16 mouse cellular contexts compared by ENCODE assay signal in the genomic region with DNA sequence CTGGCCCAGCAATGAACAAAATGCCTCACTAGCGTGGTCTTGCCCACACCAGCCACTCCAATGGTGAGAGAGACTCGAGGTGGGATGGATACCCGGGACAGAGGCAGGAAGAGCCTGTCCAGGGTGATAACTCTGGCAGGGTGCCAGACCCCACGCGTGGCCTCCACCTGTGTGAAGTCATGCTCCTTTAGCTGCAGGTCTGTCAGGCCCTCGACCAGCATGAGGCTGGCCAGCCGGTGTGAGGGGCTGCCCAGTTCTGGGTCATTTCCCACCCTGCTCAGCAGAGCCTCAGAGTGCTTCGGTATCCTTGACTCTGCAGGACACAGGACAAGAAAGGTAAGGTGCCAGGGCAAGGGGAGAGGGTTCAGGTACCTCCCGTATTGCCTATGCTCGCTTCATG. TPM values are rescaled to one million over a fixed set of nuclear protein-coding genes. Genes with fewer than 3 reads are reported as not detected.
DNase-seq lines count a peak whose midpoint lies in the region; ATAC-seq lines count a peak whose summit lies in the region.
"Had no signal": no experiment of that assay in that cellular context is flagged by ENCODE, and none has a peak within 500 bp of the region (broad histone marks: within the 10 kb centered on the region; RNA-seq: fewer than 3 reads in every experiment).

No protein-coding gene starts in this region.

- H3K27ac ChIP-seq in heart, embryonic 11.5 days (ENCODE audit: low read depth, low read length) = no peak overlapping the region
- no peak overlapping the region for H3K27ac ChIP-seq in liver, embryonic 12.5 days
- no peak overlapping the region for H3K27ac ChIP-seq in liver, embryonic 11.5 days (ENCODE audit: low read depth, low read length)
- no peak overlapping the region for H3K27ac ChIP-seq in stomach, embryonic 16.5 days (ENCODE audit: low read length)
- H3K27ac ChIP-seq: heart, embryonic 13.5 days; midbrain, embryonic 10.5 days; neural tube, embryonic 12.5 days had no signal

- 0 out of 2 replicates have a peak, but pooled peaks have one; percentile 55 for ATAC-seq in heart, embryonic 11.5 days (replicated peaks; ENCODE audit: insufficient number of reproducible peaks, low FRiP score, low TSS enrichment)
- ATAC-seq in liver, embryonic 12.5 days = peak; percentile 42
- no peak; the same call in 1 of the 2 replicates for ATAC-seq in liver, embryonic 11.5 days (replicated peaks; ENCODE audit: low FRiP score)
- peak; percentile 58 for ATAC-seq in stomach, embryonic 16.5 days (ENCODE audit: insufficient read depth, low FRiP score)
- ATAC-seq: activated CD4-positive, CD25-positive, alpha-beta regulatory T cell, adult 4 months; Patski had no signal

- H3K4me2 ChIP-seq in heart, embryonic 11.5 days = no peak overlapping the region
- H3K4me2 ChIP-seq in liver, embryonic 12.5 days = no peak overlapping the region
- no peak overlapping the region for H3K4me2 ChIP-seq in liver, embryonic 11.5 days
- no peak overlapping the region for H3K4me2 ChIP-seq in stomach, embryonic 16.5 days (ENCODE audit: low read depth, low read length)
- H3K4me2 ChIP-seq: heart, embryonic 13.5 days; neural tube, embryonic 12.5 days had no signal

- H3K9ac ChIP-seq in heart, embryonic 11.5 days (ENCODE audit: low read depth, low read length) = no peak overlapping the region
- H3K9ac ChIP-seq in liver, embryonic 12.5 days = no peak overlapping the region
- H3K9ac ChIP-seq in liver, embryonic 11.5 days (ENCODE audit: low read depth, low read length) = no peak overlapping the region
- H3K9ac ChIP-seq in stomach, embryonic 16.5 days (ENCODE audit: low read length) = no peak overlapping the region
- H3K9ac ChIP-seq: heart, embryonic 13.5 days; liver, postnatal 0 days; neural tube, embryonic 12.5 days had no signal

- H3K9me3 ChIP-seq in heart, embryonic 11.5 days (replicated peaks; ENCODE audit: control insufficient read depth, low read length) = no peaks in the 10 kb centered on the region
- no peaks in the 10 kb centered on the region for H3K9me3 ChIP-seq in liver, embryonic 12.5 days (replicated peaks)
- no peaks in the 10 kb centered on the region for H3K9me3 ChIP-seq in liver, embryonic 11.5 days (ENCODE audit: control insufficient read depth, low read length)
- no peaks in the 10 kb centered on the region for H3K9me3 ChIP-seq in stomach, embryonic 16.5 days (replicated peaks; ENCODE audit: control insufficient read depth, low read length)
- H3K9me3 ChIP-seq: heart, embryonic 13.5 days; midbrain, embryonic 10.5 days; neural tube, embryonic 12.5 days had no signal

- H3K4me3 ChIP-seq in heart, embryonic 11.5 days (ENCODE audit: low read depth, low read length) = no peak overlapping the region
- no peak overlapping the region for H3K4me3 ChIP-seq in liver, embryonic 12.5 days
- no peak overlapping the region for H3K4me3 ChIP-seq in liver, embryonic 11.5 days (ENCODE audit: low read depth, low read length)
- no peak overlapping the region for H3K4me3 ChIP-seq in stomach, embryonic 16.5 days (replicated peaks; ENCODE audit: low read length)
- H3K4me3 ChIP-seq: heart, embryonic 13.5 days; midbrain, embryonic 10.5 days; neural tube, embryonic 12.5 days had no signal

- H3K27me3 ChIP-seq in heart, embryonic 11.5 days (ENCODE audit: control insufficient read depth, insufficient read depth, low read length) = no peaks in the 10 kb centered on the region
- H3K27me3 ChIP-seq in liver, embryonic 12.5 days (replicated peaks) = no peaks in the 10 kb centered on the region
- no peaks in the 10 kb centered on the region for H3K27me3 ChIP-seq in liver, embryonic 11.5 days (replicated peaks; ENCODE audit: control insufficient read depth, insufficient read depth, low read length)
- no peaks in the 10 kb centered on the region for H3K27me3 ChIP-seq in stomach, embryonic 16.5 days (ENCODE audit: control insufficient read depth, insufficient read depth, low read length)
- H3K27me3 ChIP-seq: heart, embryonic 13.5 days; neural tube, embryonic 12.5 days; Patski had no signal

- 75% methylated on average over 10 of the region's 10 CpGs for WGBS in heart, embryonic 11.5 days (ENCODE audit: insufficient replicate concordance)
- 66% methylated on average over 10 of the region's 10 CpGs for WGBS in liver, embryonic 12.5 days (ENCODE audit: insufficient replicate concordance)
- 78% methylated on average over 10 of the region's 10 CpGs for WGBS in liver, embryonic 11.5 days
- 80% methylated on average over 10 of the region's 10 CpGs for WGBS in stomach, embryonic 16.5 days

- H3K36me3 ChIP-seq in heart, embryonic 11.5 days (ENCODE audit: control insufficient read depth, insufficient read depth, low read length) = no peaks in the 10 kb centered on the region
- H3K36me3 ChIP-seq in liver, embryonic 12.5 days = no peaks in the 10 kb centered on the region
- H3K36me3 ChIP-seq in liver, embryonic 11.5 days (ENCODE audit: control insufficient read depth, insufficient read depth, low read length) = no peaks in the 10 kb centered on the region
- no peaks in the 10 kb centered on the region for H3K36me3 ChIP-seq in stomach, embryonic 16.5 days (ENCODE audit: control insufficient read depth, insufficient read depth, low read length)
- H3K36me3 ChIP-seq: heart, embryonic 13.5 days; midbrain, embryonic 10.5 days; neural tube, embryonic 12.5 days had no signal

- intact Hi-C loops in heart, postnatal 14 days (cut with DNase I) = no loop called here

- no peaks in the 10 kb centered on the region for H3K4me1 ChIP-seq in heart, embryonic 11.5 days (ENCODE audit: control insufficient read depth, insufficient read depth, low read length)
- no peaks in the 10 kb centered on the region for H3K4me1 ChIP-seq in liver, embryonic 12.5 days
- H3K4me1 ChIP-seq in liver, embryonic 11.5 days (replicated peaks; ENCODE audit: control insufficient read depth, insufficient read depth, low read length) = no peaks in the 10 kb centered on the region
- H3K4me1 ChIP-seq in stomach, embryonic 16.5 days (ENCODE audit: control insufficient read depth, insufficient read depth, low read length) = no peaks in the 10 kb centered on the region
- H3K4me1 ChIP-seq: heart, embryonic 13.5 days; midbrain, embryonic 10.5 days; neural tube, embryonic 12.5 days had no signal

- DNase-seq in heart, postnatal 14 days = no peak
- no peak for DNase-seq in liver, embryonic 11.5 days (ENCODE audit: low spot score)
- peak; percentile 53 to 59 for DNase-seq in cerebellum, postnatal 10 days
- DNase-seq in adrenal gland, postnatal 10 days = no peak
- DNase-seq: adrenal gland, postnatal 25 days; B cell, adult 2 months; gastrocnemius, postnatal 36 days; liver, postnatal 0 days had no signal

RNA-seq across cellular contexts. Expression of a gene that starts 11.4 kb away (rescaled TPM):
- 1.1 and 1.4 TPM in 2 replicates for polyA plus RNA-seq in heart, embryonic 11.5 days (2014; fragmentation: Nextera tagmentation; extraction: Ambion mirVana)
- total RNA-seq in heart, postnatal 14 days (2021) = 1 to 10 TPM; 2.7 to 3.1 TPM
- polyA plus RNA-seq in liver, embryonic 12.5 days (2016; fragmentation: Nextera tagmentation; extraction: Ambion mirVana) = 0.38 and 0.55 TPM in 2 replicates
- polyA plus RNA-seq in liver, embryonic 11.5 days (2014; fragmentation: Nextera tagmentation; extraction: Ambion mirVana) = 0.94 and 1.1 TPM in 2 replicates
- polyA plus RNA-seq in stomach, embryonic 16.5 days (2015; fragmentation: Nextera tagmentation; extraction: Ambion mirVana) = 0.71 and 0.99 TPM in 2 replicates
- 1 to 10 TPM; 2.5 to 5.5 TPM for total RNA-seq in adrenal gland, postnatal 10 days (2021)

RNA-seq across cellular contexts. Expression of a gene that starts 38.6 kb away (rescaled TPM):
- polyA plus RNA-seq in heart, embryonic 11.5 days (2014; fragmentation: Nextera tagmentation; extraction: Ambion mirVana) = 16.9 and 18.4 TPM in 2 replicates
- total RNA-seq in heart, postnatal 14 days (2021) = 10 to 100 TPM; 10.8 to 14.6 TPM
- polyA plus RNA-seq in liver, embryonic 12.5 days (2016; fragmentation: Nextera tagmentation; extraction: Ambion mirVana) = 14.0 and 16.5 TPM in 2 replicates
- polyA plus RNA-seq in liver, embryonic 11.5 days (2014; fragmentation: Nextera tagmentation; extraction: Ambion mirVana) = 21.3 and 24.5 TPM in 2 replicates
- polyA plus RNA-seq in stomach, embryonic 16.5 days (2015; fragmentation: Nextera tagmentation; extraction: Ambion mirVana) = 17.2 and 17.4 TPM in 2 replicates
- total RNA-seq in adrenal gland, postnatal 10 days (2021) = 10 to 100 TPM; 19.8 to 21.3 TPM

RNA-seq across cellular contexts. Expression of a gene that starts 56.4 kb away (rescaled TPM):
- 13.2 and 13.3 TPM in 2 replicates for polyA plus RNA-seq in heart, embryonic 11.5 days (2014; fragmentation: Nextera tagmentation; extraction: Ambion mirVana)
- 10 to 100 TPM in 1 of 2 experiments, 1 to 10 TPM in 1; 9.6 to 10.3 TPM for total RNA-seq in heart, postnatal 14 days (2021)
- 12.4 and 12.5 TPM in 2 replicates for polyA plus RNA-seq in liver, embryonic 12.5 days (2016; fragmentation: Nextera tagmentation; extraction: Ambion mirVana)
- 21.8 and 22.9 TPM in 2 replicates for polyA plus RNA-seq in liver, embryonic 11.5 days (2014; fragmentation: Nextera tagmentation; extraction: Ambion mirVana)
- 21.1 and 21.5 TPM in 2 replicates for polyA plus RNA-seq in stomach, embryonic 16.5 days (2015; fragmentation: Nextera tagmentation; extraction: Ambion mirVana)
- 10 to 100 TPM; 15.0 to 21.8 TPM for total RNA-seq in adrenal gland, postnatal 10 days (2021)

RNA-seq across cellular contexts. Expression of a gene that starts 56.5 kb away (rescaled TPM):
- polyA plus RNA-seq in heart, embryonic 11.5 days (2014; fragmentation: Nextera tagmentation; extraction: Ambion mirVana) = 5.4 and 7.1 TPM in 2 replicates
- total RNA-seq in heart, postnatal 14 days (2021) = 1 to 10 TPM; 3.8 to 3.9 TPM
- 3.1 and 3.9 TPM in 2 replicates for polyA plus RNA-seq in liver, embryonic 12.5 days (2016; fragmentation: Nextera tagmentation; extraction: Ambion mirVana)
- 4.8 and 5.5 TPM in 2 replicates for polyA plus RNA-seq in liver, embryonic 11.5 days (2014; fragmentation: Nextera tagmentation; extraction: Ambion mirVana)
- polyA plus RNA-seq in stomach, embryonic 16.5 days (2015; fragmentation: Nextera tagmentation; extraction: Ambion mirVana) = 4.9 and 6.2 TPM in 2 replicates
- total RNA-seq in adrenal gland, postnatal 10 days (2021) = 1 to 10 TPM; 3.8 to 5.1 TPM

Comparison
In these comparisons a context has a peak if more than half of its experiments do, and no peak if none do; other contexts are left out.
1. DNase-seq: peak in cerebellum, postnatal 10 days (2 of 2); none in heart, postnatal 14 days (0 of 2), liver, embryonic 11.5 days (single experiment) and adrenal gland, postnatal 10 days (single experiment).